Mouse (Mus musculus) lung, adult 2 months (tissue): ENCODE results near the gene Slc26a1.

Source experiments
- CTCF ChIP-seq: fragments of 200-500 bp; IDR thresholded peaks from 2 replicates; pipeline ENCODE4 v1.5.1; 2011; ENCODE audit warnings: mild to moderate bottlenecking, low read length, control low read depth; ENCODE audit not compliant: insufficient read depth
- POLR2A ChIP-seq: fragments of 200-500 bp; IDR thresholded peaks from 2 replicates; pipeline ENCODE4 v1.6.1; 2011; ENCODE audit warnings: low read depth, mild to moderate bottlenecking, control low read depth, low read length, borderline replicate concordance; ENCODE audit errors: extremely low read depth

GRCm38 (mm10) chr5:108651136-108651720 lies 24.1 kb downstream of the Slc26a1 start:
- TF ChIP-seq CTCF: no peak
- no peak for TF ChIP-seq POLR2A
